Mouse (Mus musculus) B cell, adult 2 months (primary cell): ENCODE measurements around the gene Prph.

Source experiments
- DNase-seq, 2 experiments: peaks; one replicate each; pipeline ENCODE4 v3.0.0; 2022

Prph gene

GRCm38 (mm10) chr15:99055040-99055439, at the start of gene Prph:
Gene Prph (plus strand): TSS chr15:99055174.
- no peak for DNase-seq

GRCm38 (mm10) chr15:99008801-99009241, 46.2 kb upstream of the Prph start:
- DNase-seq = peak in 1 of 2 experiments; percentile 25

- DNase-seq = no peak
Measured at GRCm38 (mm10) chr15:99010896-99011295, 44.1 kb upstream of the Prph start.

GRCm38 (mm10) chr15:99011946-99012345, 43.0 kb upstream of the Prph start:
- no peak for DNase-seq

- DNase-seq = no peak
Measured at GRCm38 (mm10) chr15:99014496-99015030, 40.4 kb upstream of the Prph start.

- no peak for DNase-seq
Measured at GRCm38 (mm10) chr15:99017355-99017761, 37.6 kb upstream of the Prph start.

- no peak for DNase-seq
Measured at GRCm38 (mm10) chr15:99017986-99018385, 37.0 kb upstream of the Prph start.

GRCm38 (mm10) chr15:99018630-99019029, 36.3 kb upstream of the Prph start:
- no peak for DNase-seq

- no peak for DNase-seq
Measured at GRCm38 (mm10) chr15:99019436-99019835, 35.5 kb upstream of the Prph start.

- no peak for DNase-seq
Measured at GRCm38 (mm10) chr15:99020171-99020570, 34.8 kb upstream of the Prph start.

GRCm38 (mm10) chr15:99021255-99021654, 33.7 kb upstream of the Prph start:
- no peak for DNase-seq

GRCm38 (mm10) chr15:99024668-99025314, 30.2 kb upstream of the Prph start:
- peak; percentile 88 for DNase-seq

GRCm38 (mm10) chr15:99025414-99025813, 29.6 kb upstream of the Prph start:
- no peak for DNase-seq

- DNase-seq = peak; percentile 62 to 66
Measured at GRCm38 (mm10) chr15:99026259-99026658, 28.7 kb upstream of the Prph start.

- DNase-seq = no peak
Measured at GRCm38 (mm10) chr15:99027116-99027515, 27.9 kb upstream of the Prph start.

- no peak for DNase-seq
Measured at GRCm38 (mm10) chr15:99028874-99029458, 26.0 kb upstream of the Prph start.

GRCm38 (mm10) chr15:99029619-99030584, 25.1 kb upstream of the Prph start, which contains the start of gene Tuba1c:
Gene Tuba1c (plus strand): TSS chr15:99029891.
- DNase-seq = peak; percentile 93 to 94

GRCm38 (mm10) chr15:99030585-99031387, 24.2 kb upstream of the Prph start:
- peak in 1 of 2 experiments; percentile 47 for DNase-seq

- DNase-seq = no peak
Measured at GRCm38 (mm10) chr15:99031388-99031675, 23.6 kb upstream of the Prph start.

GRCm38 (mm10) chr15:99032041-99032725, 22.8 kb upstream of the Prph start:
- DNase-seq = no peak

GRCm38 (mm10) chr15:99032726-99033250, 22.2 kb upstream of the Prph start:
- DNase-seq = no peak
